Mouse (Mus musculus) heart, postnatal 10 days (tissue): ENCODE measurements at regions not wholly inside any gene's neighbourhood (a gene's known extent, or its start where the extent isn't known, plus 50 kb on each side); places are given as distances from the start of the nearest gene placed in this dataset.

Source experiments
- DNase-seq, 2 experiments: peaks; one replicate each; pipeline ENCODE4 v3.0.0; 2021
- intact Hi-C: fragments of 180-260 bp; cut with DNase I; formaldehyde crosslinking; loops from one replicate; pipeline ENCODE4 v1.15.1; 2025

DNA sequence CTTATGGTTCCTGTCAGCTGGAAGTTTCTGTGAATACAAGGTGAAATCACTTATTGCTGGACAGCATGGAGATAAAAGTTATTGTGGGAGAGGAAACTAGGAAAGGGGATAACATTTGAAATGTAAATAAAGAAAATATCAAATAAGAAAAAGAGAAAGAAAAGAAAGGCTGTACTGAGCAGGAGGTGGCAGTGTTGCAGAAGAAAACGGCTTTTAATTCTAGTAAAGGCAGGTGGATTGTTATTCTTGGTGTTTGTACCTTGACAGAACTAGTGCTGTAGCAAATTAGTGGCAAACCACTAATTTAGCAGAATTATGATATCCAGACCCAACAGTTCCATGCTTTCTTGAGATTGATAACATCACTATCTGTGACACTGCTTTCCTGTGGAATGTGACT, 52.6 kb downstream of the Gm10358 start:
- intact Hi-C loops: no loop called here
- DNase-seq: no peak

GRCm38 (mm10) chr8:75350141-75350540, 56.2 kb downstream of the Gm10358 start:
- no peak for DNase-seq
- intact Hi-C loops: no loop called here

DNA sequence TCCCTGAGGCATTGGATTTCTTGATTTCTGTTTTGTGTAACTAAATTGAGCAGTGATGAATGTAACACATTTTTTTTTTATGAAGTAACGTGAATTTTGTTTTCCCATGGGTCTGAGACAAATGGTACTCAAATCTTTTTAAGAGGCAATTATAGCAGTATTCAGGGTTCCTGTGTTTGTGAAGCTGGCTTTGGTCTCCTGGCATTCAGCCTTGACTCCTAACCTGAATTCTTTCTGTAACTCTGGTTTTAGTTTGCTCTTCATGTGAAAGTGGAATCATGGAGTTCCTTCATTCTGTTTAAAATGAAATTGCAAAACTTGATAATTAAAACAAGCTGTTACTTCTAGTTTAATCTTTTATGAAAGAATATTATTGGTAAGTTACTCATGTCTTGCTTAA, 58.3 kb downstream of the Gm10358 start:
- intact Hi-C loops: no loop called here
- no peak for DNase-seq

- DNase-seq: no peak
- intact Hi-C loops: no loop called here
Measured at GRCm38 (mm10) chr8:75320614-75321013, 85.8 kb downstream of the Gm10358 start.

DNA sequence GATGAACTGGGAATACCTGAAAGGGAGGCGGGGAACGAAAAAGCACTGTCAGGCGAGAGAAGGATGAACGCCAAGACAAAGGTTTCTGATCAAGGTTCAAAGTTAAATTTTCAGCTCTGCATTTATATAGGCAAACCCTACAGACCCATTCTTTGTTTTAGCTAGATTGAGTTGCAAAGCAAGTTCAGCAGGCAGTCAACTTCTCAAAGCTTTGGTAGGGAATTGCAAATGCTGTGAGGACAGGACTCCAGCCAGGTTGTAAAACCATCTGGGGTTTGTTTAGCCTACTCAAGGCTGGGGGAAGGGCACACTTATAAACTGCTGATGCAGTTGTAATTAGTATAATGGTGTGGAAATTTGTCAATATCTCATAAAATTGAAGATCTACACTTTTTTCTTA, 87.9 kb downstream of the Gm10358 start:
- intact Hi-C loops: no loop called here
- DNase-seq: no peak

- intact Hi-C loops: no loop called here
- DNase-seq: peak; percentile 36 to 62
Measured at GRCm38 (mm10) chr8:75315886-75316285, 90.5 kb downstream of the Gm10358 start.

DNA sequence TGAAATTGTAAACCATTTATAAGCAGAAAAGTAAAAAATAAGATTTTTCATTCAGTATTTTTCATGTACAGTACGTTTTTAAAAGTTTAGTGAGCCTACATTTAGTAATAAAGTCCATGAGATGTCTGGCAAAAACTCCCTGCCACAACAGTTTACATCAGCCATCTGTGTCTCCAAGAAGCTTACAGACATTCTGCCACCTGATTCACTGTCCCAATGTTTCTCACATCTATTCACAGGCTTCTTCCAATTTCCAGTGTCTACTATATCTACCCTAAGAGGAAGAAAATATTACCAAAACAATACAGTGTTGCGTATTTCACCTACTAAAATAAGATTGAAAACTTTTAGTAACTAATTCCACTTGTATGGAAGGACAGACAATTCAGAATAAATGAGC, 95.7 kb downstream of the Rasd2 start:
- intact Hi-C loops: no loop called here
- DNase-seq: no peak

DNA sequence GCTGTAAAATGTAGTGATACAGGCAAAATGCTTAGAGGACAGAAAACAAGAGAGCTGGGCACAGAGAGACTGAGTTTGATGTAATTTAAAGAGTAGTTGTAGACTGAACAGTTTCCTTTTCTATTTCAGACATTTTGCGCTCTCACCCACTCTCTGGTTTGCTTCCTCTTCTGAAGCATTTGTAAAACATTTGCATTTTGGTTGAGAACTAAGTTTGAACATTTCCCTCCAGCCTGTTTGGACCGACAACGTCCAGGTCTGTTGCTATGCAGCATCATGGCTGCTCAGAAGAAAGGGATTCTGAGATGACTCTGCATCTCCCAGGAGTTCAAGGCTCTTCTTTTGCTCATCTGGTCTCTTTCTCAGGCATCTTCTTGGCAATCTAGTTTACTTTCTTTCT, 78.2 kb downstream of the Rasd2 start:
- intact Hi-C loops: no loop called here
- DNase-seq: no peak

- intact Hi-C loops: no loop called here
- DNase-seq: no peak
Measured at GRCm38 (mm10) chr8:75289933-75290332, 76.2 kb downstream of the Rasd2 start.
